Mouse (Mus musculus) embryonic stem cell, embryonic (primary cell): Measurements from ENCODE around the gene Usp34.
"Not testable (repeated sequence)": the region's sequence is repeated elsewhere in the genome, so short reads cannot be mapped to it uniquely, and the experiment has no call there.

Experiments
- CTCF ChIA-PET, 4 experiments: fragments of 300-600 bp in 2 of 4; fragments of 350-600 bp in 2 of 4; sonication (Branson Sonifier 250); formaldehyde crosslinking; loops; one replicate each; lab custom pipeline; 2022; ENCODE audit warnings: inconsistent platforms in 2 of 4; lab: Charles Lee
- POLR2A ChIA-PET, 4 experiments: fragments of 300-600 bp in 2 of 4; fragments of 350-600 bp in 2 of 4; sonication (Branson Sonifier 250); formaldehyde crosslinking; loops; one replicate each; lab custom pipeline; 2022; ENCODE audit warnings: antibody characterized with exemption in 4 of 4, inconsistent platforms in 1 of 4; lab: Charles Lee

The Usp34 gene

DNA sequence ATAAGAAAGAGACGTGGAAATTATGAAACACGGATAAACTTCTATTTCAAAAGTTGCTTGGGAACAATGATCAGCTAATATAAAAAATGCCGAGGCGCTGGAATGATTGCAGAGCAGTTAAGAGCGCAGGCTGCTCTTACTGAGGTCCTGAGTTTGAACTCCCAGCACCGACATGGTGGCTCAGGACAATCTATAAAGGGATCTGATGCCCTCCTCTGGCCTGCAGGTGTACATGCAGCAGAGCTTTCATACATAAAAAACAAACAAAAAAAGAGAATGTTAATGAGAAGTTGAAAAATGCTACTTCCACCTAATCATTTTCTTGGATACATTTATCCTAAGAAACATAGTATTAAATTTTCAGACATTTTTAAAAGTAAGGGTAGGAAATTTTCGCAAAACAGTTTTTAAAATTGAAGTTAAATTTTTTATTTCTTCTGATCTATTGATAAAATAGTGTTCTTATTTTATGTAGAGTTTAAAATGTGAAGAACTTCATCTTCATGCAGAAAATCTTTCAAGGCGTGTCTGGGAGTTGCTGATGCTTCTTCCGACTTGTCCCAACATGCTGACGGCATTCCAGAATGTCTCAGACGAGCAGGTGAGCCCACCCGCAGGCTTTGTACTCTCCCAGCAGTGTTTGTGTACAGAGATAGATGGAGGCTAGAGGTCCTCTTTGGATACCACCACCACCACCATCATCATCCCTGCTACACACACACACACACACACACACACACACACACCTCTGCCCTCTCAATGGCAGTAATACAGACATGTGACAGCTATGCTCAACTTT, 94.5 kb downstream of the Usp34 start:
- ChIA-PET POLR2A (interaction anchor here in 1 of 4 experiments (0.7 kb wide), 1 partner anchor 18 kb away, joined by 3 read pairs; no protein-coding TSS in a partner anchor), CTCF (interaction anchor here in 1 of 4 experiments (0.5 kb wide), 1 partner anchor 44 kb away, joined by 3 read pairs; no protein-coding TSS in a partner anchor)

DNA sequence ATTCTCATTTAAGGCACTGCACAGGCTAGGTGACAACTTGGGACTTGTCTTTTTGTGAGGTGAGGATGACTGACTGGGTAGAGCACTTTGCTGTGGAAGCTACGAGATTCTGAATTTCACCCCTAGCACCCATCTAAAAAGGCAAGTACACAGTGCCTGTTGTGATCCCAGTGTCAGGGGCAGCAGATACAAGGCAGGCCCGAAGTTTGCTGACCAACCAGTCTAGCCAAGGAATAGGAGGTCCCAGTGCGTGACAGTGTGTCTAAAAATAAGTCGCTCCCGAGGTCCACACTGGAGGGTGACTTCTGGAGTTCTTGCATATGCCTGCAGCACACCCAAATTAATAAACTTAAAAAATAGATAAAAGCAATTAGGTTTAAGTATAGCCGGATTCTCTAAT, 121.6 kb downstream of the Usp34 start:
- ChIA-PET CTCF (no interaction called here), POLR2A (no interaction called here)

DNA sequence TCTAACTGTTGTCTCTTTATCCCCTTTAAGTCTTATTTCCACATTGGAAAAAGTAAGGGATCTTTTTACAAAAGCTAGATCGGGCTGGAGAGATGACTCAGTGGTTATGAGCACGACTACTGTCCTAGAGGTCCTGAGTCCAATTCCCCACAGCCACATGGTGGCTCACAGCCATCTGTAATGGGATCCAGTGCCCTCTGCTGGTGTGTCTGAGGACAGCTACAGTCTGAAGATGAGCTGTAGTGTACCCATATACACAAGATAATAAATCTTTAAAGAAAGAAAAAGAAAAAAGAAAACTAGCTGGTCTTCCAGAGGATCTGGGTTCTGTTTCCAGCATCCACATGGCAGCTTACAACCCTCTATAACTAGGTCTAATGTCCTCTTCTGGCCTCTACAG, 123.3 kb downstream of the Usp34 start:
- ChIA-PET POLR2A (interaction anchor here in 1 of 4 experiments (0.9 kb wide), 1 partner anchor 10 kb away, joined by 3 read pairs; no protein-coding TSS in a partner anchor), CTCF (interaction anchor here in 1 of 4 experiments (0.8 kb wide), 1 partner anchor 10 kb away, joined by 3 read pairs; no protein-coding TSS in a partner anchor)

DNA sequence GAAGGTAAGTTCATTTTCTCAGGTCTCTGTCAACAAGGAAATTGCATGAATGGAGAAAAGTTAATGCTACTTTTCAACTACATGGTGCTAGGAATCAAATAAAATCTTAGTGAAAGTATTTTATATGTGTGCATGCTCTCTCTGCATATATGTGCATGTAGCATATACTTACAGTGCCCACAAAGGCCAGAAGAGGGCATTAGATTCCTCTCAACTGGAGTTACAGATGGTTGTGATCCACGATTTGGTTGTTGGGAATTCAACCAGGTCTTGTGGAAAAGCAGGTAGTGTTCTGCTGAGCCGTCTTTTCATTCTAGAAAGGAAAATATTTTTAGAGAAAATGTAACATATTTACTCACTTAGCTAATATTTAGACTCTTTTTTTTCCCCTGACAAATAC, 129.4 kb downstream of the Usp34 start:
- CTCF ChIA-PET: no interaction called here
- POLR2A ChIA-PET: no interaction called here

DNA sequence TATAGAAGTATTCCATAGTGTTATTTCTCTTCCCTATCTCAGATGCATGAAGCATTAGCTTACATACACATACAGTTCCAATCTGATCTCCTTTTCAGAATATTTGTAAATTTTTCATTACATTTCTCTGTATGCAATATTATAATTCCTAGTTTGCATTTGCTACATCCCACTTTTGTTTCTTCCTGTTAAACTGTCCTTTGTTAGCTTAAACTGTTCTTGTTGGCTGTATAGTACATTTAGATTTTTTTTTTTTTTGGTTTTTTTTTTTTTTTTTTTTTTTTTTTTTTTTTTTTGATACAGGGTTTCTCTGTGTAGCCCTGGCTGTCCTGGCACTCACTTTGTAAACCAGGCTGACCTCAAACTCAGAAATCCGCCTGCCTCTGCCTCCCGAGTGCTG, 159.2 kb downstream of the Usp34 start:
- POLR2A ChIA-PET: interaction anchor here in 1 of 4 experiments (1.1 to 2.4 kb wide), 2 partner anchors 30 to 33 kb away, joined by 5 to 8 read pairs; no protein-coding TSS in a partner anchor
- CTCF ChIA-PET: not testable (repeated sequence)

DNA sequence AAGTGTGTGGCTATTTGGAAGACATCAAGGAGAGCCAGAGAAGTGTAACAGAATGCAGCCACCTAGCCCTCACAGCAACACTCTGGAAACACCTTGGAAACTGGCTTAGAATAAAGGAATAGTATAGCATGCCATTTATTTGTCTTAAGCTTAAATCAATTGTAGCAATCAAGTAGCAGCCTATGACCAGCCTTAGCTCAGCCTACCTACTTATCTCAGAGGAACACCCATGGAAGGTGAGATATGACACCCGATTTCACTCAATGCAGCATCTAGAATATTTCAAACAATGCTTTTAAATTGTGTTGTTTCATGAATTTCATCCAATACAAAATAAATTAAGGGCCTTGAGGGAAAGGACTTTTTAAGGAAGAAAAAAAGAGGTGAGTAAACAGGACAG, 183.3 kb downstream of the Usp34 start:
- CTCF ChIA-PET: no interaction called here

DNA sequence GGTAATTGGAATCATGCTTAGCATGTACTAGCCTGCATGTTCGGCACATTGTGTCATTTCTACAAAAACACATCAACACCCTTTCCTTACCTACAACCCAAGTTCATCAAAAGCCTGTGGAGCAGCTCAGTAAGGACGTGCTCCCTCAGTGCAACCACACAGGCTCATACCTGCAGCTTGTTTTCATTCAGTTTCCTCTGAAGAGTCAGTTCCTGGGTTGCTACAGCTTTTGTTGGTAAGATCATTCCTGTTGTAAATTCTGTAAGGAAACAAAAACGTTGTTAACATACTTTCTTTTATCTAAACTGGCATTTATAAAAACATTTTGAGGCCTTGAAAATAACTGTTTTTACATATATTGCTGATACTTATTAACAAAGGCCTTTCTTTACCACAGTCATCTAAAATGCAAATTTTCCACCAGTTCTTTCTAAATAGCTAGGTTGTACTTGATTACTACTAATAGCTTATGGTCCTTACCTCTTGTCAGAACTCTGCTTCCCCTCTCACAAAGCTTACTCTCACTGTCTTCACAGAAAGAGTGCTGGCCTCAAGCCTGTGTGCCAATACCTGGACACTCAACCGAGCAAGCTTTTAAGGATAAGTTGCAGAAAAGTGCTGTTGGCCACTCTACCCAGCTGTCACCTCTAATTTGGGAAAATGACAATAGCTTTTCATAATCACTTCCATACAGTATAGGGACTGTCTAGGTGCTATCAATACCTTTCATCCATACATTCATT, 185.5 kb downstream of the Usp34 start:
- ChIA-PET POLR2A (interaction anchor here in 2 of 4 experiments (0.6 to 2.1 kb wide), 8 partner anchors 8 to 644 kb away, joined by 3 to 9 read pairs (median 3); partner anchors contain the start of genes 1700093K21Rik (in 1 of the 2) and Fam161a (in 1 of the 2)), CTCF (no interaction called here)

More for the DNA sequence above, 183.3 kb downstream of the Usp34 start:
- POLR2A ChIA-PET: interaction anchor here in 2 of 4 experiments (0.6 to 1.6 kb wide), 5 partner anchors 9 to 482 kb away, joined by 3 to 5 read pairs (median 4); partner anchors contain the start of gene Fam161a (in 1 of the 2)

DNA sequence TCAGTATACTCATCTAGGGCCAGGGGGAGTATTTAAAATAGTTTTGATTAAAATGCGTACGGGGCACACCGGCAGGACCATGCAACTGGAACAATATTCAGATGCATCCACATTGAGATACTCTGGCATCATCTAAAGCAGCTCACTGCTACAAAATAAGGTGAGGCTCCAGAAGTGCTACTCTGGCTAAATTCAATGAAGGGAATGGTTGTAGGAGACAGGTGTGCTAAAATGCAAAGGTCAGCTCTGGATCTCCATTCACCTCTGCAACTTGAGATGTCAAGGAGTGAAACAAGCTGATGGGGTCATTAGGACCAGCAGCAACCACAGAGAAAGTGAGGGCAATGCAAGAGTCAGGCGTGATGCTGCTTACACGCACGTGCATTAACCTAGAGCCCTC, 188.5 kb downstream of the Usp34 start:
- ChIA-PET CTCF (interaction anchor here in 1 of 4 experiments (1.3 kb wide), 1 partner anchor 70 kb away, joined by 5 read pairs; no protein-coding TSS in a partner anchor), POLR2A (interaction anchor here in 1 of 4 experiments (0.6 to 4.0 kb wide), 9 partner anchors 8 to 504 kb away, joined by 3 to 21 read pairs (median 6); partner anchors contain the start of genes Pex13 and Pus10)

DNA sequence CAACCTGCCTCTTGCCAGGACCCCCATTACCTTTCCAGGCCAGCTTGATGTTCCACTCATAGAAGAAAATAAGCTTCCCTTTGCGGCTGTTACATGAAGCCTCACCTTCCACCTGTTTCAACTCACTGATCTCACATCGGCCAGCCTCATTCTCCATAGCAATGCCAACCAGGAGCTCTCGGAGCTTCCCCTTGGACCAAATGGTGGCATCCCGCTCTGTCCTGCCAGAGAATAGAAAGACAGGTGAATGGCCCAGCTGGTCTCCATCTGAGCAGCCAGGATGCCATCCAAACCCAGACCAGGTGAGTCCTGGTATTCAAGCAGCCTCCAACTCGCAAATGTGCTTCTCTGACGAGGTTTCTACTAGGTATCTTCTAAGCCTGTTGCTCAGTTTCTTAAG, 190.0 kb downstream of the Usp34 start:
- CTCF ChIA-PET: no interaction called here
- POLR2A ChIA-PET: interaction anchor here in 3 of 4 experiments (0.7 to 4.0 kb wide), 25 partner anchors 9 to 489 kb away, joined by 3 to 21 read pairs (median 6); partner anchors contain the start of genes Pex13 (in 2 of the 3), Pus10 (in 2 of the 3), Xpo1 (in 2 of the 3) and 0610010F05Rik (in 1 of the 3)

DNA sequence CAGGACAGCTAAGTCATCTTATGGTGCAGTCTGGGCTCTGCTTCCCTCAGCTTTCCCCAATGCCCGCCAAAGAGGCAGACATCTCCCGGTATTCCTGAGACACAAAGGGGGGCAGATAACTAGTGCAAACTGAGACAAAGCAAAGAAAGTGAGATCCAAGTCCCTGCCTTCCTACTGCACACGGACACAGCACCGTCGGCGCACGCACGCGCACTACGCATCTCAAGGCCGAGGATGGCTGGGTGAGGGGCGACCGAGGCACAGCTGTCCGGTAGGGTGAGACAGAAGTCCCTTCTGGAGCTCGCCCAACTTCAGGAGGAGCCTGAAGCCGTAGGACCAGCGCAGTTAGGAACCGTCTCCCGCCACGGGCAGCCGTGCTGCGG, 190.6 kb downstream of the Usp34 start:
- CTCF ChIA-PET: interaction anchor here in 3 of 4 experiments (0.5 to 1.6 kb wide), 3 partner anchors 60 to 528 kb away, joined by 3 to 6 read pairs (median 5); no protein-coding TSS in a partner anchor
- POLR2A ChIA-PET: interaction anchor here (0.5 to 4.0 kb wide), 48 partner anchors 8 to 515 kb away, joined by 3 to 21 read pairs (median 4); partner anchors contain the start of genes Pex13 (in 3 of the 4), Pus10 (in 3 of the 4), Cct4 (in 2 of the 4) and Xpo1 (in 2 of the 4)

DNA sequence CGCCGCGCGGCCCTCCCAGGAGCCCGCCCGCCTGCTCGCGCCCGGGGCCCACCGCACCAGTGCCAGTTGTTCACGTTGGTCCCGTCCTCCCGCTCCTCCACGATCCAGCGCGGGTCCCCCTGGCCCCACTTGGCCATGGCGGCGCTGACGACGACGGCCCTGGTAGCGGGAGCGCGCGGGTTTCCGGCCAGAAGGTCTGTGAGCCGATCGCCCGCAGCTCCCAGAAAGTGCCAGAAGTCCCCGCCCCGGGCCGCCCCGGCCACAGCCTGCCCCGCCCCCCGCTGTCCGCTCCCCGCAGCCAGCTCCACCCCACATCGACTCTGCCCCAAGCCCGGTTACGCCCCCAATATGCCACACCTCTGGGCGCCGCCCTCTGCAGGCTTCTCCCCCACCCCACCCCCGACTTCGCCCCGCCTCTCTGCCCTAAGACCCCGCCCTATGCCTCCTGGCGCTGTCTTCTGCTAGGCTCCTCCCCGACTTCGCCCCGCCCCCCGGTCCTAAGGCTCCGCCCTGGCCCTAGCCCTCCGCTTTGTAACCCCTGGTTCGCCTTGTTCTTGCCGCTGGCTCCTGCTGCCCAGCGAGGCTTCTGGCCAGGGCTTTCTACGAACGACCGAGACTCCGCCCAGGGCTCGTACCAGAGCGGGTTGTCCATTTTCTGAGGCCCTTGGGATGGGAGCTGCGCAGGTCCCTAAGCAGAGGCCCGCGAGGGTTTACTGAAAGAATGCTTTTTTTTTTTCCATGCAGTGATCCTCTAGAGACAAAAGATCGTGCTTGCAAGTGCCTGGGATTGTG, 191.2 kb downstream of the Usp34 start, which contains the start of gene Ahsa2:
Ahsa2 (minus strand) TSS at position 313 of the 792 bp plus-strand sequence.
- ChIA-PET CTCF (interaction anchor here in 3 of 4 experiments (0.5 to 1.6 kb wide), 4 partner anchors 58 to 528 kb away, joined by 3 to 6 read pairs (median 4); no protein-coding TSS in a partner anchor), POLR2A (interaction anchor here (0.5 to 4.0 kb wide), 53 partner anchors 9 to 1452 kb away, joined by 3 to 21 read pairs (median 4); partner anchors contain the start of genes Pex13 (in 3 of the 4), Pus10 (in 3 of the 4), Cct4 (in 2 of the 4) and 0610010F05Rik (in 1 of the 4))

DNA sequence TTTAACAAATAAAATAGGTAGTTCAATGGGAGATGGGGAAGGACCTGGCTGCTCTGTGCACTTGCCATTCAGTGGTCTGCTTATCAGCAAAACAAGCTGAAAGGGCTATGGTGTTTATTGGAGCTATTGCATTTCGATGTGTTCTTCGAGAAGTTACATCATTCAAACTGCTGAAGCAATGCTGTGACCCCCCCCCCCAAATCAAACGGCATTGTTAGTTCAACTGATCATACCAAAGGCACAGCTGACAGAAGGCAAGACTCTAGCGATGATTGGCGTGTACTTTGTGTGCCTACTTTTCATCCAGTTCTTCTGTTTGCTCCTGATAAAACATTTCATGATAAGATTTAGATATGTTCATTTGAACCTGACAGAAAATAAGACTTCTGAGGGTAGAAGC, 191.9 kb downstream of the Usp34 start:
- ChIA-PET CTCF (interaction anchor here in 2 of 4 experiments (0.7 to 1.6 kb wide), 2 partner anchors 58 kb away, joined by 4 to 5 read pairs; no protein-coding TSS in a partner anchor), POLR2A (interaction anchor here in 3 of 4 experiments (0.6 to 4.0 kb wide), 25 partner anchors 10 to 1451 kb away, joined by 3 to 21 read pairs (median 4); partner anchors contain the start of genes 0610010F05Rik (in 2 of the 3), Pex13 (in 2 of the 3), Pus10 (in 1 of the 3) and Rel (in 1 of the 3))

DNA sequence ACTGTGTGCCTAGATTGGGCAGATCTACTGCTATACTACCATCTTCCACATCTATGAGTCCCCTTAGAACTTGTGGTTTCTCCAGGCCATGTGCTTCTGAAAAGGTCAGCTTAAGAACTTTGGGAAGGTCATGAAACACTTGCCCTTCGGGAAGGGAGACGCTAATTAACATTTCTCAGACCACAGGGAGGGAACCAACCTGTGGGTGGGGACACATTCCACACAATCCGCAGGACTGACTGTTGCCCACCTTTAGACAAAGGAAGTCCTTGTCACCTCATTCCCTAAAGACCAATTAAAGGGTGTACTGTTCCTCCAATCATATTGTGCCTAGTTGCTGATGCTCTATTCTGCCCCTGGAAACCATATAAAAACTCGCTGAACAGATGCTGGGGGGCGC, 198.1 kb downstream of the Usp34 start:
- CTCF ChIA-PET: not testable (repeated sequence)
- POLR2A ChIA-PET: interaction anchor here in 2 of 4 experiments (0.6 to 0.8 kb wide), 3 partner anchors 8 to 44 kb away, joined by 3 to 5 read pairs (median 3); no protein-coding TSS in a partner anchor

DNA sequence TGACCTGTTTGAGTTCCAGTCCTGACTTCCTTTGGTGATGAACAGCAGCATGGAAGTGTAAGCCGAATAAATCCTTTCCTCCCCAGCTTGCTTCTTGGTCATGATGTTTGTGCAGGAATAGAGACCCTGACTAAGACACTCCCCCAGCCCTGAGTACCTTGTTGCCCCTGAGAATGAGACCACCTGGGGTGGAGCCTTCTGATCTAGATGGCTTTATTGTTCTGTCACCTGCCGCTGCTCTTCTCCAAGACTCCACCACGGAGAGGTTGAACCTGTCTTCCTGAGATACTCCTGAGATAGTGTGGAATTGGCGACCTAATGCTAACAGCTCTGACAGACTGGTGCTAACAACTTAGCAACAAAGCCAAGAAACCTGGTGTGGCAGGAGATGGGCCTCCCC, 208.1 kb downstream of the Usp34 start:
- ChIA-PET CTCF (interaction anchor here in 1 of 4 experiments (1.5 kb wide), 1 partner anchor 51 kb away, joined by 3 read pairs; no protein-coding TSS in a partner anchor), POLR2A (interaction anchor here in 2 of 4 experiments (0.7 to 3.4 kb wide), 5 partner anchors 10 to 151 kb away, joined by 3 to 17 read pairs (median 3); partner anchors contain the start of genes Ahsa2 (in 2 of the 2), Pex13 (in 1 of the 2) and Pus10 (in 1 of the 2))

DNA sequence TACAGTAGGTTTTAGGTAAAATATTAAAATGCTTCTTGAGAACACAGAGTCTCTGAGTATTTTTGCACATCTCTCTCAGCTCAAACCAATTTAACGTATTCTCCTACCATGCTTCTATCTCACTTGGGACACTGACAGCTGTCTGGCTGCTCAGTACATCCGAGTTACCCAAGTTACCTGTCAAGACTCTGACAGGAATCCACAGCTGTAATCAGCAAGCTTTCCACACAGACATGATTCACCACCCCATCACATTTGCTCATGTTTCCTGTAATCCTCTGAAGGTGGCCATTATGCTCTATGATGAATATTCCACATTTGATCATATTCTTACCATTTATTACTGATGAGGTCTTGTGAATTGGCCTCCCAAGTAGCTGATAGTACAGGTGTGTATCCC, 208.6 kb downstream of the Usp34 start:
- CTCF ChIA-PET: interaction anchor here in 1 of 4 experiments (1.5 kb wide), 1 partner anchor 50 kb away, joined by 3 read pairs; no protein-coding TSS in a partner anchor
- POLR2A ChIA-PET: interaction anchor here in 2 of 4 experiments (1.1 to 3.4 kb wide), 3 partner anchors 11 to 150 kb away, joined by 3 to 17 read pairs (median 3); partner anchors contain the start of genes Ahsa2 (in 1 of the 2), Pex13 (in 1 of the 2) and Pus10 (in 1 of the 2)

DNA sequence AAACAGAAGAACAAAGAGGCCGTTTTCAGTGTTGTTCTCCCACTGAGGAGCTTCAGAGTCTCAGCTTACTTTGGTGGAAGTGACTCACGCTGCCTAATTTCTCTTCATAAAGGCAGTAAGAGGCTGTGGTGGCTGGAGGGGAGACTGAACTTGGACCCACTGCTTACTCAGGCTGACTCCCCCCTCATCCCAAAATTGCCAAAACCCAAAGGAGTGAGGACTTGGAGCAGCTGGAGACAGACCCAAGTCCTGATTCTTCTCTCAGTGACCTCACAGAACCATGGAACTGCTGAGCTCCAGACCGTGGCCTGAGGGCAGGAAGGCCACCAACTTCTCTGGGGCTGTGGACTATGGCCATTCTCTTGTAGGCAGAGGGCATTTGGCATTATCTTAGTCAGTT, 212.3 kb downstream of the Usp34 start:
- CTCF ChIA-PET: interaction anchor here in 2 of 4 experiments (0.6 to 0.8 kb wide), 2 partner anchors 80 to 106 kb away, joined by 4 to 8 read pairs; no protein-coding TSS in a partner anchor

More for the DNA sequence above, 212.3 kb downstream of the Usp34 start:
- POLR2A ChIA-PET: interaction anchor here in 1 of 4 experiments (0.7 to 1.6 kb wide), 4 partner anchors 21 to 80 kb away, joined by 3 to 9 read pairs (median 4); partner anchors contain the start of gene Ahsa2
